Mouse (Mus musculus): ENCODE measurements at regions not wholly inside any gene's neighbourhood (a gene's known extent, or its start where the extent isn't known, plus 50 kb on each side); places are given as distances from the start of the nearest gene placed in this dataset.

- Histone ChIP-seq H3K4me3 (replicated peaks; ENCODE audit: extremely low read depth, low read depth, low read length) (no peak overlapping the region), H3K4me1 (ENCODE audit: control insufficient read depth, insufficient read depth, low read length) (no peaks in the 10 kb centered on the region)
- TF ChIP-seq CTCF (IDR thresholded peaks at IDR 0.05; ENCODE audit: insufficient read depth, low read length) (no peak), POLR2A (IDR thresholded peaks at IDR 0.05; ENCODE audit: borderline replicate concordance, extremely low read depth, low read depth, low read length) (no peak)
- 69% methylated on average over 11 of the region's 11 CpGs for WGBS
- no peak for DNase-seq
Measured at GRCm38 (mm10) chr2:179379691-179380443, 62.4 kb upstream of the Cdh4 start.

GRCm38 (mm10) chr2:179380444-179380705 is 61.9 kb upstream of the Cdh4 start:
- TF ChIP-seq POLR2A (IDR thresholded peaks at IDR 0.05; ENCODE audit: borderline replicate concordance, extremely low read depth, low read depth, low read length) (no peak), CTCF (IDR thresholded peaks at IDR 0.05; ENCODE audit: insufficient read depth, low read length) (no peak)
- Histone ChIP-seq H3K4me1 (ENCODE audit: control insufficient read depth, insufficient read depth, low read length) (no peaks in the 10 kb centered on the region), H3K4me3 (replicated peaks; ENCODE audit: extremely low read depth, low read depth, low read length) (no peak overlapping the region)
- WGBS = 33% methylated on average over 4 of the region's 4 CpGs
- DNase-seq = no peak

- Histone ChIP-seq H3K4me3 (replicated peaks; ENCODE audit: extremely low read depth, low read depth, low read length) (no peak overlapping the region), H3K4me1 (ENCODE audit: control insufficient read depth, insufficient read depth, low read length) (no peaks in the 10 kb centered on the region)
- 90% methylated on average over 3 of the region's 3 CpGs for WGBS
- no peak for DNase-seq
- TF ChIP-seq CTCF (IDR thresholded peaks at IDR 0.05; ENCODE audit: insufficient read depth, low read length) (no peak), POLR2A (IDR thresholded peaks at IDR 0.05; ENCODE audit: borderline replicate concordance, extremely low read depth, low read depth, low read length) (no peak)
Measured at GRCm38 (mm10) chr2:179381916-179382315, 60.3 kb upstream of the Cdh4 start.

- no peaks in the 10 kb centered on the region for H3K4me1 ChIP-seq (ENCODE audit: control insufficient read depth, insufficient read depth, low read length)
- DNase-seq = no peak
Measured at GRCm38 (mm10) chr2:179382594-179382993, 59.6 kb upstream of the Cdh4 start.

GRCm38 (mm10) chr2:179386871-179387270 is 55.4 kb upstream of the Cdh4 start:
- DNase-seq = no peak
- Histone ChIP-seq H3K4me1 (ENCODE audit: control insufficient read depth, insufficient read depth, low read length) (no peaks in the 10 kb centered on the region), H3K4me3 (replicated peaks; ENCODE audit: extremely low read depth, low read depth, low read length) (no peak overlapping the region)
- 55% methylated on average over 6 of the region's 6 CpGs for WGBS
- TF ChIP-seq CTCF (IDR thresholded peaks at IDR 0.05; ENCODE audit: insufficient read depth, low read length) = no peak
- no peak for TF ChIP-seq POLR2A (IDR thresholded peaks at IDR 0.05; ENCODE audit: borderline replicate concordance, extremely low read depth, low read depth, low read length)

More at GRCm38 (mm10) chr2:179382594-179382993, 59.6 kb upstream of the Cdh4 start:
- TF ChIP-seq CTCF (IDR thresholded peaks at IDR 0.05; ENCODE audit: insufficient read depth, low read length) = no peak
- TF ChIP-seq POLR2A (IDR thresholded peaks at IDR 0.05; ENCODE audit: borderline replicate concordance, extremely low read depth, low read depth, low read length) = no peak
- 53% methylated on average over 9 of the region's 9 CpGs for WGBS
- no peak overlapping the region for H3K4me3 ChIP-seq (replicated peaks; ENCODE audit: extremely low read depth, low read depth, low read length)

GRCm38 (mm10) chr2:179390486-179390885 is 51.7 kb upstream of the Cdh4 start:
- TF ChIP-seq CTCF (IDR thresholded peaks at IDR 0.05; ENCODE audit: insufficient read depth, low read length) (no peak), POLR2A (IDR thresholded peaks at IDR 0.05; ENCODE audit: borderline replicate concordance, extremely low read depth, low read depth, low read length) (no peak)
- no peaks in the 10 kb centered on the region for H3K4me1 ChIP-seq (ENCODE audit: control insufficient read depth, insufficient read depth, low read length)
- WGBS = 57% methylated on average over 4 of the region's 4 CpGs
- no peak for DNase-seq
- no peak overlapping the region for H3K4me3 ChIP-seq (replicated peaks; ENCODE audit: extremely low read depth, low read depth, low read length)

- no peak for DNase-seq
- no peak for TF ChIP-seq POLR2A (IDR thresholded peaks at IDR 0.05; ENCODE audit: borderline replicate concordance, extremely low read depth, low read depth, low read length)
- TF ChIP-seq CTCF (IDR thresholded peaks at IDR 0.05; ENCODE audit: insufficient read depth, low read length) = no peak
- WGBS = 31% methylated on average over 11 of the region's 11 CpGs
- no peaks in the 10 kb centered on the region for H3K4me1 ChIP-seq (ENCODE audit: control insufficient read depth, insufficient read depth, low read length)
- H3K4me3 ChIP-seq (replicated peaks; ENCODE audit: extremely low read depth, low read depth, low read length) = no peak overlapping the region
Measured at GRCm38 (mm10) chr2:179390924-179391461, 51.2 kb upstream of the Cdh4 start.
